Mouse (Mus musculus): Measurements from ENCODE around the gene Fntb. TPM values are rescaled to one million over a fixed set of nuclear protein-coding genes. Genes with fewer than 3 reads are reported as not detected.

The Fntb gene
- total RNA-seq, 2 experiments from 2014 or later = 27.9 to 28.4 TPM

GRCm38 (mm10) chr12:76818908-76819307, 53.5 kb downstream of the Fntb start:
- Histone ChIP-seq H3K4me3 (peak overlapping the region; percentile 23; the same call in 1 of the 2 replicates), H3K27ac (peak overlapping the region; percentile 98)
- intact Hi-C loops (cut with DNase I) = loop anchor here (1.0 to 5.0 kb wide), 2 partner anchors 13 to 122 kb away; no protein-coding TSS in a partner anchor
- peak; percentile 61 to 84 for DNase-seq (ENCODE audit: extremely low spot score in 1 of 2, low spot score in 2 of 2)
- no peak for TF ChIP-seq CTCF (IDR thresholded peaks at IDR 0.05)

GRCm38 (mm10) chr12:76819816-76820215, 54.4 kb downstream of the Fntb start:
- DNase-seq (ENCODE audit: extremely low spot score in 1 of 2, low spot score in 2 of 2) = no peak
- intact Hi-C loops (cut with DNase I) = loop anchor here (1.0 to 5.0 kb wide), 3 partner anchors 14 to 123 kb away; no protein-coding TSS in a partner anchor
- H3K4me3 ChIP-seq = peak overlapping the region; percentile 66
- H3K27ac ChIP-seq = peak overlapping the region; percentile 98
- TF ChIP-seq CTCF (IDR thresholded peaks at IDR 0.05) = no peak

DNA sequence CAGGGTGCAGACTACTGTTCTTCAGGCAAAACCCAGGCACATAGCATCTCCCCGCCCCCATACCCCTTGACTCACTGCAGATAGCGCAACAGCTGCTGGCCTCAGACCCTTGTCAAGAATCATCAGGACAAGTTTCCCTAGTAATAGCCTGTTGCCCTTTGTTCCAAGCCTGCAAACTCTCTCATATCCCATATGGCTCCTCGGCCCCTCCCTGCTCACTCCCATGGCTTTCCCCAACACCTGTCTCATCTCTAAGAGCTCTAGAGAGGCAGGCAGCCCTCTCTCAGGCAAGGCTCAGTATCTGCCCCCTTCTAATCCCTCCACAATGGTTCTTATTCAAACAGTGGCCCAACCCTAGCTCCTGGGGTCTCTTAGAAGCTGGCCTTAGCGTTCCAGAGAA, 55.2 kb downstream of the Fntb start:
- Histone ChIP-seq H3K27ac (peak overlapping the region; percentile 98), H3K4me3 (peak overlapping the region; percentile 66)
- DNase-seq (ENCODE audit: extremely low spot score in 1 of 2, low spot score in 2 of 2) = no peak
- TF ChIP-seq CTCF (IDR thresholded peaks at IDR 0.05) = no peak
- intact Hi-C loops (cut with DNase I) = loop anchor here (5.0 kb wide), 1 partner anchor 113 kb away; no protein-coding TSS in a partner anchor

DNA sequence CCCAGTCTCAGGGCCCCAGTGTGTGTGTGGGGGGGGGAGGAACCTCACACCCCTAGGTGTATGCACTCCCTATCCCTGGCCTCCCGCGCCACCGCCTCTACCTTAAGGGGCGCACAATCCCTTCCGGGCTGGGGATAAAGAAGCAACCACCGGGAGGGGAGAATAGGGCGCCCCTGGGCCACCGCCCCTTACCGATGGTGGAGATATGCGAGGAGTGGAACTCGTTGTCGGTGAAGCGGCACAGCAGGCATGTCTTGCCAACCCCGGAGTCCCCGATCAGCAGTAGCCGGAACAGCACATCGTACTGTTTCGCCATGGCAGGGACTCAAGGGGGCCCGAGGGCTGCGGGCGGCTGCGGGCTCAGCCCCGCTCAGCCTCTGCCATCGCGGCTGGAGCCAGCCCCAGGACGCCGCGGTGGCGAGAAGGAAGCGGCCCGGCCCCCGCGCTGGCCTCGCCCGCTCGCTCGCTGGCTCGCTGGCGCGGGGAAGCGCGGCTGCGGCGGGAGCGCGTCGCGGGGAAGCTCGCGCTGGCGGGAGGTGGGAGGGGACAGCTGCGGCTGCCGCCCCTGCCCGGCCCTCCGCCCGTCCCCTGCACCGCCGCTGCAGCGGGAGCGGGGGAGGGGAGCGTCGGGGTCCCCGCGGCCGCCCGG, 56.7 kb downstream of the Fntb start:
- peak; percentile 56 to 61 for DNase-seq (ENCODE audit: extremely low spot score in 1 of 2, low spot score in 2 of 2)
- intact Hi-C loops (cut with DNase I) = loop anchor here (5.0 kb wide), 1 partner anchor 115 kb away; no protein-coding TSS in a partner anchor
- no peak; the same call in 1 of the 2 replicates for TF ChIP-seq CTCF (IDR thresholded peaks at IDR 0.05)
- peak overlapping the region; percentile 66 for H3K4me3 ChIP-seq
- H3K27ac ChIP-seq = peak overlapping the region; percentile 98

DNA sequence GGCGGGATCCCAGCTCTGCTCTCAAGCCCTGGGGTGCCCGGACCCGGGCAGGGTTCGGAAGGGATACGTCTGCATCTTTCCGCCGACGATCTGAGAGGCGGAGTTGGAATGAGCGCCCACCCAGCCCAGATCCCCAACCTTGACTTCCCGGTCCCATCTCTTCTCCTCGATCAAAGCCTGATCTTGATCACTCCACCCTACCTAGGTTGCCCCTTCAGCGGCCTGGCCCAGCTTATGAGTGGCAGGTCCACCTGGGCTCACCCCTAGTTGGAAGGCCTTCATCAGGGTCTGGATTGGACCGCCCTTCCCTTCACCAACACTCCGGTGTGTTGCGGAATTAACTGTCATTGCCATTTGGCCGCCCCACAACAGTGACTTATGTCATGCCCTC, 57.3 kb downstream of the Fntb start, which contains the start of gene Rab15:
Gene Rab15 (minus strand): TSS at position 258 of the 391 bp plus-strand sequence.
- peak within 1 kb of the TSS; percentile 66 for H3K4me3 ChIP-seq
- peak within 1 kb of the TSS; percentile 98 for H3K27ac ChIP-seq
- DNase-seq (ENCODE audit: extremely low spot score in 1 of 2, low spot score in 2 of 2) = no peak
- no peak for TF ChIP-seq CTCF (IDR thresholded peaks at IDR 0.05)
- intact Hi-C loops (cut with DNase I) = loop anchor here (5.0 kb wide), 1 partner anchor 115 kb away; no protein-coding TSS in a partner anchor

DNA sequence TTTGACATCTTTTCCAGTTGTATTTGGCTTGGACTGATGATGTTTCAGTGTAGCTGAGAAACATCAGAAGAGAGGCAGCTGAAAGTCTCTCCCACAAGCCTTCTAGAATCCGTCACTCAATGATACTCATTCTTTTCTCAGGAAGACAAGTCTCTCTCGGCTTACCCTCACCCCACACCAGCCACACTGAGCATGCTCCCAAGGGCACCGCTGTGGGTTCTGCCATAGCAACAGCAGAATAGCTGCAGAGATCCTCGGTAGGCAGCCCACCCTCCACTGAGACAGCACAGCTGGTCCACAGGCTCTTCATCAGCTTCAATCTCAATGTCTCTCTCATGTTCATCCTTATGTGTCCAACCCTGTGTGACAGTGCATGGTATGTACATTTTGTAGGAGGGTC, 59.9 kb downstream of the Fntb start:
- Histone ChIP-seq H3K4me3 (no peak overlapping the region), H3K27ac (no peak overlapping the region)
- no peak for TF ChIP-seq CTCF (IDR thresholded peaks at IDR 0.05)
- DNase-seq (ENCODE audit: extremely low spot score in 1 of 2, low spot score in 2 of 2) = no peak
- intact Hi-C loops (cut with DNase I) = no loop called here

DNA sequence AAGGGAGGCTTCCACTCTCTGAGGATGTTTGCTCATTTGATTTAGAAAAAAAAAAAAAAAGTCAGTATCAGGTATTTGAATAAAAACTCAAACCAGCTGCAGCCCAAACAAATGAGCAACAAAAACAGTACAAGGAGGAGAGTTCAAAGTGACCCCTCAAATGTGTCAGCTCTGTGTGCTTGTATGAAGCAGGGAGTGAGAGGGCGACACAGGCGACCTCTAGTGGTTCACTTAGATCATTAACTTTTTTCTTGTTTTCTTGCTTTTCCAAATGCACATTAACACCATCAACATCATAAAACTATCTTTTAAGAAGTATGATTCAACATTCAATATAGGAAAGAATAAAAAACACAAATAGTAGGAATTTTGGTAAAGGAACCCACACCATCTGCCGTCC, 67.3 kb downstream of the Fntb start:
- peak; percentile 88 for TF ChIP-seq CTCF (IDR thresholded peaks at IDR 0.05)
- intact Hi-C loops (cut with DNase I) = no loop called here
- H3K27ac ChIP-seq = no peak overlapping the region
- no peak overlapping the region for H3K4me3 ChIP-seq
- DNase-seq (ENCODE audit: extremely low spot score in 1 of 2, low spot score in 2 of 2) = no peak

GRCm38 (mm10) chr12:76837101-76837843, 71.9 kb downstream of the Fntb start:
- Histone ChIP-seq H3K27ac (peak overlapping the region; percentile 85), H3K4me3 (peak overlapping the region; percentile 66)
- TF ChIP-seq CTCF (IDR thresholded peaks at IDR 0.05) = peak; percentile 87
- DNase-seq (ENCODE audit: extremely low spot score in 1 of 2, low spot score in 2 of 2) = peak; percentile 98
- intact Hi-C loops (cut with DNase I) = loop anchor here (1.0 kb wide), 2 partner anchors 42 to 125 kb away; partner anchors contain the start of gene Max

DNA sequence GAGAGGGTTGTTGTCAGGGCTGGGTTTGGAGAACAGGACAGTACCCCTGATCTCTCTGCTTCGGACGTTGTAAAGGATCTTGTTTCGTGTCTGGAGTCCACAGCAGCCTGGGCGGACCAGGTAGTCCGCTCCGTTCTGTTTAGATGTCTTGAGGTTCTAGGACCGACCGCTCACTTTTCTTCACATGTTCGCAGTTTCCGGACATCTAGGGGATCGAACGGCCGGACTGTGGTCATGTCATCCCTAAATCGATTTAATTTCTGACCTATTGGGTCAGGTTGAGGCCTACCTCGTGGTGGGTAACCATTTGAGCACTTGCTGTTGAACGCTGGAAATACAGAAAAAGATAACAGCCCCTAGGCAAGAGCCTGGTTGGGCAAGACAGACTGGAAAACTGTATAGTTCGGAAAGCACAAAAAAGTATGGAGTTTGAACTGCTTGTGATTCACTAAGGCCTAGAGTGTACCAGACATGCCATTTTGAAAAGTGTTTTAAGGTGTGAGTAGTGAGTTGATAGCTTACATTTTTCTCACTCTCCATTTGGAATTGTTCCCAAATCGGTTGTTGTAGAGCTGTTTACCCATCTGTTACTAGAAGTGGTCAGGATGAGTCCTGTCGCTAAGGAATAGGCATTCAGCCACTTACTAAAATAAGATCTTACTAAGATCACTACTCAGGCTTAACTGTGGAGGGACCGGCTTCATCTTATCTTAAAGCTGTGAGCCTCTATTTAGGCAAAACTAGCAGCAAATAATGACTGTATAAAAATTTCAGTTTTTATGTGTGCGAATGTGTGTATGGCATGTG, 72.7 kb downstream of the Fntb start:
- DNase-seq (ENCODE audit: extremely low spot score in 1 of 2, low spot score in 2 of 2) = no peak

DNA sequence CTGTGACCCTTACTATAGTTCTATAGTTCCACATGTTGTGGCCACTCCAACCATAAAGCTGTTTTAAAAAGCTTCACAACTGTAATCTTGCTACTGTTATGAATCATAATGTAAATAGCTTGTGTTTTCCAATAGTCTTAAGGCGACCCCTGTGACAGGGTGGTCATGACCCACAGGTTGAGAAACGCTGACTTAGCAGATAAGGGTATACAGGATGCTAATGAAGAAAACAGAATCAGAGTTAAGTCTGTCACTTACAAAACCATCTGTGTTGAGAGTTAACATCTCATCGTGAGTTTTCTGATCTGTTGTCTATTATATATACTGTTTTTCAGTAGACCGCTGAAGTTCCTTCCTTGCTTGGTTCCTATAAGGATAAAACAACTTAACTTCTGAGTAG, 73.9 kb downstream of the Fntb start:
- TF ChIP-seq CTCF (IDR thresholded peaks at IDR 0.05) = no peak
- no peak overlapping the region for H3K4me3 ChIP-seq
- intact Hi-C loops (cut with DNase I) = no loop called here
- DNase-seq (ENCODE audit: extremely low spot score in 1 of 2, low spot score in 2 of 2) = no peak
- no peak overlapping the region for H3K27ac ChIP-seq

More for the DNA sequence above, 72.7 kb downstream of the Fntb start:
- TF ChIP-seq CTCF (IDR thresholded peaks at IDR 0.05) = no peak
- Histone ChIP-seq H3K4me3 (peak overlapping the region; percentile 66), H3K27ac (peak overlapping the region; percentile 85)
- intact Hi-C loops (cut with DNase I) = loop anchor here (1.0 kb wide), 2 partner anchors 41 to 124 kb away; partner anchors contain the start of gene Max

- no peak overlapping the region for H3K4me3 ChIP-seq
- intact Hi-C loops (cut with DNase I) = no loop called here
- DNase-seq (ENCODE audit: extremely low spot score in 1 of 2, low spot score in 2 of 2) = no peak
- no peak overlapping the region for H3K27ac ChIP-seq
- TF ChIP-seq CTCF (IDR thresholded peaks at IDR 0.05) = no peak
Measured at GRCm38 (mm10) chr12:76840081-76840480, 74.7 kb downstream of the Fntb start.

Data from left cerebral cortex, adult 2 months (tissue).